Mouse (Mus musculus) forebrain, embryonic 14.5 days (tissue): Measurements from ENCODE around the gene Mea1. TPM values are rescaled to one million over a fixed set of nuclear protein-coding genes. Genes with fewer than 3 reads are reported as not detected.

Experiments
- ATAC-seq: fragments of 200-750 bp; cut with Nextera tagmentation; 2 replicates; pipeline ENCODE4 v1.8.0; 2017; ENCODE audit warnings: mild to moderate bottlenecking, moderate library complexity
- DNase-seq: peaks from one replicate; pipeline ENCODE4 v3.0.0-alpha.2; 2015; ENCODE audit warnings: low spot score
- H3K27ac ChIP-seq: fragments of 300-500 bp; sonication (generic); 2 replicates; pipeline ENCODE4 v1.5.1; 2014; ENCODE audit warnings: low read depth, mild to moderate bottlenecking, control low read depth, low read length, moderate library complexity
- H3K27me3 ChIP-seq: fragments of 300-500 bp; sonication (generic); replicated peaks from 2 replicates; pipeline ENCODE4 v1.6.1; 2014; ENCODE audit warnings: low read length, control low read depth, mixed read lengths; ENCODE audit not compliant: control insufficient read depth, insufficient read depth
- H3K36me3 ChIP-seq: fragments of 300-500 bp; sonication (generic); 2 replicates; pipeline ENCODE4 v1.6.1; 2014; ENCODE audit warnings: low read length, control low read depth; ENCODE audit not compliant: control insufficient read depth, insufficient read depth
- H3K4me1 ChIP-seq: fragments of 300-500 bp; sonication (generic); 2 replicates; pipeline ENCODE4 v1.6.1; 2014; ENCODE audit warnings: antibody characterized with exemption, low read length, control low read depth; ENCODE audit not compliant: control insufficient read depth, insufficient read depth
- H3K4me2 ChIP-seq: fragments of 300-500 bp; sonication (generic); 2 replicates; pipeline ENCODE4 v1.6.1; 2014; ENCODE audit warnings: mild to moderate bottlenecking, control low read depth, low read length
- H3K4me3 ChIP-seq: fragments of 300-500 bp; sonication (generic); 2 replicates; pipeline ENCODE4 v1.5.1; 2014; ENCODE audit warnings: low read depth, low read length, control low read depth
- H3K9ac ChIP-seq: fragments of 300-500 bp; sonication (generic); 2 replicates; pipeline ENCODE4 v1.6.1; 2014; ENCODE audit warnings: mild to moderate bottlenecking, low read length, control low read depth, moderate library complexity
- H3K9me3 ChIP-seq: fragments of 300-500 bp; sonication (generic); replicated peaks from 2 replicates; pipeline ENCODE4 v1.6.1; 2016; ENCODE audit warnings: low read length, control low read depth, mixed read lengths; ENCODE audit not compliant: control insufficient read depth
- WGBS: fragments of 180-500 bp; shearing (Covaris S2); extraction: QIAGEN DNeasy Blood & Tissue Kit; methylation state at CpG from one replicate; pipeline ENCODE4 v1.1.7; 2014; 5-methylcytosine and 5-hydroxymethylcytosine counted together
- polyA plus RNA-seq: library from polyadenylated mRNA; unstranded; fragments of >200 nt; fragmentation: Nextera tagmentation; extraction: Ambion mirVana; gene quantifications from 2 replicates; pipeline ENCODE4 v1.2.1, GENCODE M21; 2014

Mea1 gene
- polyA plus RNA-seq, 1 experiment from 2014 or later, result 265 TPM

- Histone ChIP-seq H3K4me3 (no peak overlapping the region), H3K4me2 (no peak overlapping the region), H3K36me3 (peaks cover 22% of the 10 kb centered on the region), H3K27ac (no peak overlapping the region), H3K9me3 (no peaks in the 10 kb centered on the region), H3K27me3 (peaks cover 6% of the 10 kb centered on the region; the same call in 1 of the 2 replicates), H3K9ac (no peak overlapping the region), H3K4me1 (no peaks in the 10 kb centered on the region)
- 0 out of 2 replicates have a peak, but pooled peaks have one; percentile 23 for ATAC-seq
- 53% methylated on average over 9 of the region's 9 CpGs for WGBS
- DNase-seq, result peak; percentile 58
These were observed 46.7 kb downstream of the Mea1 start for GRCm38 (mm10) chr17:46725273-46725672.

GRCm38 (mm10) chr17:46725731-46726645, 47.4 kb downstream of the Mea1 start:
- Histone ChIP-seq H3K36me3 (peaks cover 22% of the 10 kb centered on the region), H3K9ac (no peak overlapping the region), H3K9me3 (no peaks in the 10 kb centered on the region), H3K4me2 (no peak overlapping the region), H3K27me3 (peaks cover 6% of the 10 kb centered on the region; the same call in 1 of the 2 replicates), H3K27ac (no peak overlapping the region), H3K4me3 (no peak overlapping the region), H3K4me1 (no peaks in the 10 kb centered on the region)
- WGBS, result 93% methylated on average over 26 of the region's 26 CpGs
- DNase-seq (no peak), ATAC-seq (no peak)

GRCm38 (mm10) chr17:46727271-46727670, 48.7 kb downstream of the Mea1 start:
- Histone ChIP-seq H3K9me3 (no peaks in the 10 kb centered on the region), H3K9ac (no peak overlapping the region), H3K4me3 (no peak overlapping the region), H3K36me3 (peaks cover 13% of the 10 kb centered on the region), H3K4me1 (no peaks in the 10 kb centered on the region), H3K27ac (no peak overlapping the region), H3K27me3 (peaks cover 6% of the 10 kb centered on the region; the same call in 1 of the 2 replicates), H3K4me2 (no peak overlapping the region)
- no peak for ATAC-seq
- WGBS, result 91% methylated on average over 11 of the region's 11 CpGs
- DNase-seq, result no peak

- no peak overlapping the region for H3K27ac ChIP-seq
- H3K4me1 ChIP-seq, result no peaks in the 10 kb centered on the region
These were observed 49.4 kb downstream of the Mea1 start for GRCm38 (mm10) chr17:46728021-46728420.

GRCm38 (mm10) chr17:46728496-46728895, 49.9 kb downstream of the Mea1 start:
- no peaks in the 10 kb centered on the region for H3K9me3 ChIP-seq
- no peaks in the 10 kb centered on the region for H3K4me1 ChIP-seq
- H3K36me3 ChIP-seq, result peaks cover 7% of the 10 kb centered on the region
- 0 out of 2 replicates have a peak overlapping the region, but pooled peaks have one; percentile 43 for H3K9ac ChIP-seq
- DNase-seq (no peak), ATAC-seq (no peak)
- H3K27me3 ChIP-seq, result peaks cover 6% of the 10 kb centered on the region; the same call in 1 of the 2 replicates
- no peak overlapping the region for H3K4me2 ChIP-seq
- H3K27ac ChIP-seq, result no peak overlapping the region
- no peak overlapping the region for H3K4me3 ChIP-seq
- WGBS, result 55% methylated on average over 11 of the region's 11 CpGs

More at GRCm38 (mm10) chr17:46728021-46728420, 49.4 kb downstream of the Mea1 start:
- H3K27me3 ChIP-seq, result peaks cover 6% of the 10 kb centered on the region; the same call in 1 of the 2 replicates
- no peak overlapping the region for H3K4me2 ChIP-seq
- H3K9ac ChIP-seq, result no peak overlapping the region
- no peak for ATAC-seq
- H3K9me3 ChIP-seq, result no peaks in the 10 kb centered on the region
- no peak overlapping the region for H3K4me3 ChIP-seq
- peaks cover 10% of the 10 kb centered on the region for H3K36me3 ChIP-seq
- no peak for DNase-seq
- 38% methylated on average over 6 of the region's 6 CpGs for WGBS

GRCm38 (mm10) chr17:46728904-46729318, 50.3 kb downstream of the Mea1 start, which contains the start of gene Gnmt:
TSS of gene Gnmt (minus strand) at chr17:46729168.
- no peak for DNase-seq
- H3K4me2 ChIP-seq, result no peak within 1 kb of the TSS
- ATAC-seq, result no peak

More at GRCm38 (mm10) chr17:46728904-46729318, 50.3 kb downstream of the Mea1 start, which contains the start of gene Gnmt:
- Histone ChIP-seq H3K27ac (no peak within 1 kb of the TSS), H3K27me3 (peaks cover 6% of the 10 kb centered on the region; the same call in 1 of the 2 replicates), H3K9me3 (no peaks in the 10 kb centered on the region), H3K9ac (peak within 1 kb of the TSS; percentile 43; the same call in 1 of the 2 replicates), H3K4me3 (no peak within 1 kb of the TSS), H3K36me3 (peaks cover 3% of the 10 kb centered on the region; the same call in 1 of the 2 replicates), H3K4me1 (no peaks in the 10 kb centered on the region)
- WGBS, result 21% methylated on average over 24 of the region's 24 CpGs

Other genes with a start within 250 kb of the Mea1 start
- gene Crip3, start 249.9 kb upstream of the Mea1 start, polyA plus RNA-seq, result 0.93 and 1.2 TPM in 2 replicates
- not detected in 2 replicates for gene Slc22a7, start 240.3 kb upstream of the Mea1 start, polyA plus RNA-seq
- 3.8 and 4.8 TPM in 2 replicates for gene Ttbk1, start 191.1 kb upstream of the Mea1 start, polyA plus RNA-seq
- gene Dnph1, start 182.1 kb upstream of the Mea1 start, polyA plus RNA-seq, result 33.0 and 41.6 TPM in 2 replicates
- 7.6 and 10.8 TPM in 2 replicates for gene Cul9, start 132.4 kb upstream of the Mea1 start, polyA plus RNA-seq
- 4.6 and 4.7 TPM in 2 replicates for gene Srf, start 122.6 kb upstream of the Mea1 start, polyA plus RNA-seq
- 15.3 and 19.0 TPM in 2 replicates for gene Ptk7, start 49.3 kb upstream of the Mea1 start, polyA plus RNA-seq
- 34.7 and 38.8 TPM in 2 replicates for gene Klc4, start 32.8 kb upstream of the Mea1 start, polyA plus RNA-seq
- 83.3 and 108 TPM in 2 replicates for gene Mrpl2, start 32.6 kb upstream of the Mea1 start, polyA plus RNA-seq
- 28.3 and 30.2 TPM in 2 replicates for gene Cul7, start 28.5 kb upstream of the Mea1 start, polyA plus RNA-seq
- 30.1 and 31.4 TPM in 2 replicates for gene Rrp36, start 4.4 kb upstream of the Mea1 start, polyA plus RNA-seq
- 147 and 164 TPM in 2 replicates for gene Klhdc3, start 2.1 kb downstream of the Mea1 start, polyA plus RNA-seq
- gene Ppp2r5d, start 26.3 kb downstream of the Mea1 start, polyA plus RNA-seq, result 73.9 and 78.0 TPM in 2 replicates
- 16.9 and 17.6 TPM in 2 replicates for gene Pex6, start 32.7 kb downstream of the Mea1 start, polyA plus RNA-seq
- gene Gnmt, start 50.4 kb downstream of the Mea1 start, polyA plus RNA-seq, result 0.58 and 0.79 TPM in 2 replicates
- 54.1 and 57.5 TPM in 2 replicates for gene Cnpy3, start 73.4 kb downstream of the Mea1 start, polyA plus RNA-seq
- gene Ptcra, start 84.9 kb downstream of the Mea1 start, polyA plus RNA-seq, result 0.22 TPM in 1 of 2 replicates, not detected in the other
- 63.9 and 89.9 TPM in 2 replicates for gene 2310039H08Rik, start 93.8 kb downstream of the Mea1 start, polyA plus RNA-seq
- 108 and 110 TPM in 2 replicates for gene Rpl7l1, start 103.9 kb downstream of the Mea1 start, polyA plus RNA-seq
- 7.5 and 8.5 TPM in 2 replicates for gene Bicral, start 179.7 kb downstream of the Mea1 start, polyA plus RNA-seq
- 66.4 TPM in 2 replicates for gene Tbcc, start 211.9 kb downstream of the Mea1 start, polyA plus RNA-seq
- gene Prph2, start 231.7 kb downstream of the Mea1 start, polyA plus RNA-seq, result not detected in 2 replicates